Mouse (Mus musculus): ENCODE data around the gene Adamts17. TPM values are rescaled to one million over a fixed set of nuclear protein-coding genes. Genes with fewer than 3 reads are reported as not detected.

Gene Adamts17
- total RNA-seq, 4 experiments from 2014 or later = 3.0 to 12.0 (median 5.2) TPM

DNA sequence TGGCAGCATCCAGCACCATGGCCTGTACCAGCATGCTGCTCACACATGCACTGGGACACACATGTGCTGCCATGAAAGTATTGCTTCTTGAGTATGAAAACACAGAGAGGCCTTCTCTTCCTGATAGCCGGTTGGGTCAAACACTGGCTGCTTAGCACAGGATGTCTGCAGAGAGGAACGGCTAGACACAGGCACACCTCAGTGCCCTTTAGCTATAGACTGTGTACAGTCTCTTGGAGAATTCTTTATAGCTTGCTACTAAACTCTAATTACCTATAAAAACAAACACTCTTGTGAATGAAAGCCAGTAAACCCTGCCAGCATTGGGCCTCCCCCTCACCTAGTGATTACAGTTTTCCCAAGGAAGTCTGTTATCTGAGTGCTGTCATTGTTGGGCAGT is 131.4 kb downstream of the Adamts17 start:
- DNase-seq = no peak

DNA sequence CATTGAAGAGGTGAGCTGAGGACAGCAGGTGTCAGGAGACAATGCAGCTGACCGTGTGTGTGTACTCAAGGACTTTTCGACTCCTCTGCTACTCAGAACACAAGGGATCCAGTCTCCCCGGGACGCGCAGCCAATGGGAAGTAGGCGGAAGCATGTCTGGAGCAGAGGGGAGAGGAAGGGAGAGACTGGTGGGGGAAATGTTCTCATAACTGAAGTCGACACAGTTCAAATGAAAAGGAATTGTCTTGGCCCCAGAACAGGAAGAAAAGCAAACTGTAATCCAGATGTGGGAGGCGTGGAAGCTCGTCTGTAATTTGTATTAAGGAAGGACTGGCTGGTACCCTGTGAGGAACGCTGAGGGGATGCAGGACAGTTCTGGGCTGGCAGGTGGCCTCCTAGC is 135.3 kb downstream of the Adamts17 start:
- DNase-seq = no peak

DNA sequence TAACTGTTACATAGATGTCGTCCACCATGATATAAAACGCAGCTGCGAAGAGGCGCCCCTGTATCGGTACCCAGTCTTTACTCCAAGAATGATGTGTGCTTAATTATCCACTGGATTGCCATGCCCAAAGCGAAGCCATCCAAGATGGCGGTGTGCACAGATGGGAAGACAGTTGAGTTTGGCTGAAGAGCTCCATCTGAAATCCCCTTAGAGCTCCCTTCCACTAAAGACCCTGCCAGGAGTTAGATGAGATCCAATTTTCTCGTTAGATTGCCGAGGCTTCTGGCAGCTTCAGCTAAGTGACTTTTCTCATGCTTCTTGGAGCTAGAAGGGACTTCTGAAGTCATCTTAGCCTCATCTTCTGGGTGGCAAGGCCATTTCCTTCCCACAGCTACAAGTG is 136.8 kb downstream of the Adamts17 start:
- DNase-seq = no peak

DNA sequence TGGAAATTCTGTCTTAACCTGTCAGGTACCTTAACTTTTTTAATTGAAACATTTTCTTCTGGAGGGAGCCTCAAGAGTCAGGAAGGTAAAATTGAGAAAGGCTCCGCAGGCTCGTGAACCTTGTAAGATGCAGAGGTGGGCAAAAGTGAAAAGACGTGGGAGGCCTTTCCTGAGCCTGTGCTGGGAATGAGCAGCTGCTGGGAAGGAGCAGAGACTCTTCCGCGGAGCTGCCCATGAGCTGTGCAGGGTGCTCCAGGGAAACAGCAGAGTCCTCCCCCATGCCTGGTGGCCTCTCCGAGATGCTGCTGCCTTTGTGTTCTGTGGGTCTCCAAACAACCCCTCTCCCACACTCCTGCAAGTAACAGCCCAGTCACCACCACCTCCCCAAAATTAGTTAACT is 142.1 kb downstream of the Adamts17 start:
- no peak for DNase-seq

DNA sequence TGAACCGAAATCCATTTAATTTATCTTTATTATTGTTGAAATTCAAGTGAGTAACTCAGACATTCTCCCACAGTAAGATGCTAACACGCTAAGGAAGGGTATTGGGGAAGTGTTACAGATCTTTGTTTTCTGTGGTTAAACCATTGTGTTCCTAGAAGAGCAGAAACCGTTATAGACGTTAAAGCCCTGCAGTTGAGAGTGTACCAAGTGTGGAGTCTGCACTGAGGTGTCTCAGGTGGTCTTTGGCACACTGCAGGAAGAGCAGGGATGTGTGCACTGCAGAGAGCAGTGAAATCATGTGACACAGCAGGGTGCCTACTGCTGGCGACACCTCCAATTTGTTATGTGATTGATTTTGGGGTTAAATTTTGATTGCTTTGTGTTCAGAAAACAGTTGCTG is 142.5 kb downstream of the Adamts17 start:
- DNase-seq = no peak

DNA sequence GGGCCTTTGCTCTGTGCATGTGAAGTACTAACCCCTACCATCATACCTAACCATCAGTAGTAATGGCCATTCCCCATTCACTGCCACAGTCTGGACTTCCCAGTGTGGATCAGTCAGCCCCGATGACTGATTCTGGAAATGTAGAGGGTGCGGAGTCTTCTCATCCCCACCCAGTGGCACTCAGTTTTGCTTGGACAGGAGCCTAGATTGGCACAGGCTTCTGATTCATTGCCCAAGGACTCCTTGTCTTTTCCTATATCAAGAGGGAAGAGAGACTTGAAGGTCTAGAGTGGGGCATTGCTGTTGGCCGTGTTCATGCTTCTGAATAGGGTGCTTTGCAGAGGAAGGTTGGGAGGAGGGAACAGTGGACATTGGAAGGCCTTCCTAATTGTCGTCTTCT is 148.1 kb downstream of the Adamts17 start:
- peak; percentile 19 for DNase-seq

DNA sequence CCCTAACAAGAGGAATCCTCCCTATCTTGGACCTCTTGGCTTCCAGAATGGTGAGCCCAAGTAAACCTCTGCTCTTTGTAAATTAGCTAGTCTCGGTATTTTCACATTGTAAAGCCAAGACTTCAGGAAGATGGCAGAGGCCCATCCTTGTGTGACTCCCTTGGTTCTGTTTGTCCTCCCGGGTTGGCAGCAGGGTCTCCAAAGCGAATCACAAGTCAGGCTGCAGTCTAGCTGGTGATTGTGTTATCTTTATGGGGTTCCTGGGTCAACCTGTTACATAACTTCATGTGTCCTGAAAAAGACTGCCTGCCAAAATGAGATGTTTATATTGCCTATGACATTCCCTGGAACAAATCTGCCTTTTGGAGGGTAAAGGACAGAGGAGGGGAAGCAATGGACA is 148.9 kb downstream of the Adamts17 start:
- DNase-seq = no peak

DNA sequence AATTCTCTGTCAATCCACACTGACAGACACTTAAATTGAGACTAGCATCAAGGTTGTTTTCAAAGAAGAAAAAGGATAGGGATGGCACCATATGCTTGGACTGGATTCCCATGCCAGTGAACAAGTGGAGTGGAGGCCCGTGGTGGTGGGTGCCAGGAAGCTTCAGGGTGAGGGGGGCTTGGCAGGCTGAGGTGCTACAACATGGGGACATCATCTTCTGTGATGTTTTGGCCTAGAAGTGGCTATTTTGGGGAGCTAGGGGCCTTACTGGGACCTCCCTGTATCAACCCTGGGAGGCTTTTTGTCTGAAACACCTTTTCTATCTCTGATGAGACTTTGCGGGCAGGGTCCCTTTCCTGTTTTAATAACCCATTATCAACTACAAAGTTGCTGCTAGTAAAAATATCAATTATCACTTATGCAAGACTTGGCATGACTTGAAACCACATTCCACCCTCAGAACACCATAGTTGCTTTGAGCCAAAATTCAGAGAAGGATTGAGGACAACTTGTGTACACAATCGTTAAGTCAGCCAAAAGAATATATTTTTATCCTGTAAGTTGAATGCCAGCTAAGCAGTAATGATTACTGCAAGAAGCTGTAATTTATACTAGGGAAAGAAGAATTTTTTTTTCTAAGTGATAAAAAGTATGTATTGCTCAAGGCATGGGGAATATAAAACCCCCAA is 150.0 kb downstream of the Adamts17 start:
- DNase-seq = no peak

DNA sequence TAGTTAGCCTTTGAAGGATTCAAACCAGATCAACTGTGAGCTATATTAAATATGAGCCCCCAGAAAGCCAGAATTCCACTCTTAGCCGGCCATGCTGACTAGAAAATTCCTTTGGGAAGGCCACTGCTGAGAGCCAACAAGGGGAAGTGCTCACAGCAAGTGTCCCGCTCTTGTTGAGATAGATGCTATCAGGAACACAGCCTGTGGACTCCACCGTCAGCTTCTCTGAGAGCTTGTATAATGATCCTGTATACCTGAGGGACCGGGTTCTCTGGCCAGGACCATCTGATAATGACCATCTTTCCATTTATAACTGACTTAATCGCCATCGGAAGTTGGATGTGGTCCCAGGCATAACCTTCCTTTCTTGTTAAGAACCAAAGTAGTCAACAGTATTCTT is 159.3 kb downstream of the Adamts17 start:
- DNase-seq = no peak

DNA sequence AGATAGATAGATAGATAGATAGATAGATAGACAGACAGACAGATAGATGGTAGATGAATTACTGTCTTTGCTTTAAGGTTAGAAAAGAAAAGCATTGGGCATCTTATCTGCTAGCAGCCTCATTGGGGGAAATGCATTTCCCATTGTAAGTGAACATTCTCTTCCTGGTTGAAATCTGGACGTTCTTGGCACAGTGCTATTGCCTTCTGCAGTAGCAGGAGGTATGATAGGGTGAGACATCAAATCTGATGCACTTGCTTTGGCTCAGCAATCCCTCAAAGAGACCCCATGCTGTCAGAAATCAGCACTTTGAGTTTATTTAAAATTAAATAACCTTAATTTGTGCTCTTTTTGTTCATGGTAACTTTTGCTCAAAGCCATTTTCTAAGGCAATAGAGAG is 164.1 kb downstream of the Adamts17 start:
- no peak for DNase-seq

DNA sequence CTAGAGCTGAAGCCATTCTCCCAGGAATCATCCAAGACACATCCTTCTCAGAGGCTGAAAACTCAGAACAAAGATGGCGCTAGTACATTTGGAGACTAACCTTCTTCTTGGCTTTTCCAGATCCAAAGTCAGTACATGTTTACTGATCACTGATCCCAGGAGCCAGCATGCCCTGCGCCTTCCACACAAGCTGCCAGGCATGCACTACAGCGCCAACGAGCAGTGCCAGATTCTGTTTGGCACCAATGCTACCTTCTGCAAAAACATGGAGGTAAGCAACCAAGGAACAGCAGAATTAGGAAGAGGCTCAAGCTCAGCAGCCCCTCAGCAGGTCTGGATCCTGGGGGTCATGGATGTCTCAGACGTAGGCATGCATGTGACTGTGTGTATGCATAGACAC is 164.7 kb downstream of the Adamts17 start:
- no peak for DNase-seq

DNA sequence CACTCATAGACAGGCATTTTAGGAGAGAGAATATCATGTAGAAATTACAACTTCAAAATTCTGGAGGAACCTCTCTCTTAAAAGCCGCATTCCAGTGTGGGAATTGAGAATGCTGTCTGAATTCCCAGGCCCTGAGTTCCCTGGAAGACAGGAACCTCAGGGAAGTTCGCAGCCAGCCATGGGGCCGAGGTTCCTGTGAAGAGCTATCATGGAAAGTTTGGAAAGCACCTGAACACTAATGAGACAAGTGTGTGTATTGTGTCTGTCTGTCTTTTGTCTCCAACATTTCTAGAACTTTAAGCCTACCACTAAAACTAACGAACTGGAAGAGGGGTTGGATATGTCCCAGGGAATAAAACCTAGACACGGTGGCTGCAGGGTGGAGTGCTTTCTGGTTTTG is 170.3 kb downstream of the Adamts17 start:
- no peak for DNase-seq

DNA sequence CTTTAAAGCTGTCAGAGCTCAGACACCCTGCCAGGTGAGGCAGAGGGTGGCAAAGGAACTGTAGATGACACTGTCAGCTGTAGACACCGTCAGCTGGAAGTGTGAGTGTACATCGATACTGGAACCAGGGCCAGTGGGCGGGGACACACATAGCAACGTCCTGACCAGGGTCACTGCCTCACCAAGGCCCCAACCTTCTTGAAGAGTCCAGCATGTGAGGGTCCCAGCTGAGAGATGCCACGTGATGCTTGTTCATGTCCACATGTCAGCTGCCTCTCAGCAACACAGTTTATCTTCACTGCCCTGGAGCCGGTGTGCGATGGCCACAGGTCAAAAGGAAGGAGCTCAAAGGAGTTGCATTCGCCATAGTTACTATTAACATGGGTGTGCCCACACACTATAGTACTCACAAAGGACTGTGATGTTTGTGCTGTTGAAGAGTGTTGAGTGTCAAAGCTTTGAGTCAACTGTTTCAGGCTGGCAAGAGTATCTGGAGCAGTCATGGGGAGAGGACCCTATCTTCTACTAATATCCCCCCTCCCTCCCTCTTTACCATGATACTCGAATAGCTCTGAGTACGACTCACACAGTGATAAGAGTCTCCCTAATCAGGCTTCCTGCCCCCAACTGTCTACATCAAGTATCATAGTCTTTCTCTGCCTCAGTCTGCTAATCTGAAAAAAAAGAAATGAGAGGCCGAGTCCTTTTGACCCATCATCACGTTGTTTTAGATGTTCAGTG is 172.6 kb downstream of the Adamts17 start:
- no peak for DNase-seq

DNA sequence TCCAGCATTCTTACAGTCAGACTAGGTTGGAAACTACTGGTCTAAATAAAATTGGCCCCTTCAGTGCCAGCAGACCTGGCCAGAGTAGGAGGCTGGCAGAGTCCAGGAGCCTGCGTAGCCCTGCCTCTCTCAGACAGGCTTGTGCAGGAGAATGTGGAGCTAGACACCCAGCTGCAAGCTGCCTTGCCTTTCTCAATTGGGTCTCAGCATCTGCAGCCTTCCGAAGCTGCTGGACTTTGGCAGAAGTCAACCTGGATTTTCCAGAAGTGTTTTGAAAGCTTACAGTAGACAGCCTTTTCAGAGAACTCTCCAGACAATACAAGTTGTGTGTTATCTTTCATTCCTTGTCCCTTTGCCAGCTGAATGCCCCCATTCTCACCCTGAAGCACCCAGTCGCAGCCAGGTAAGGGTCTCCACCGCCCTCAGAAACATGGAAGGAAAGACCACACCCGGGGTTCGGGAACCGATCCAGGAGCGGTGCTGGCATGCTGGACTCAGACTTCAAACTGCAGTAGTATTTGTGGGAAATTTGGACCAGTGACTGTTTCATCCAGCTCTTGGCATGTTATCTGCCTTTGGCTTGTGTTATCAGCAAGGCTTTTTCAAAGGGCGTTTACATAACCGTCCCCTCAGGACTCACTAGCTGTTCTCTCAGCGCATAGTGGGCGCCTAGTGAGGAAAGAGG is 173.8 kb downstream of the Adamts17 start:
- peak; percentile 64 for DNase-seq

DNA sequence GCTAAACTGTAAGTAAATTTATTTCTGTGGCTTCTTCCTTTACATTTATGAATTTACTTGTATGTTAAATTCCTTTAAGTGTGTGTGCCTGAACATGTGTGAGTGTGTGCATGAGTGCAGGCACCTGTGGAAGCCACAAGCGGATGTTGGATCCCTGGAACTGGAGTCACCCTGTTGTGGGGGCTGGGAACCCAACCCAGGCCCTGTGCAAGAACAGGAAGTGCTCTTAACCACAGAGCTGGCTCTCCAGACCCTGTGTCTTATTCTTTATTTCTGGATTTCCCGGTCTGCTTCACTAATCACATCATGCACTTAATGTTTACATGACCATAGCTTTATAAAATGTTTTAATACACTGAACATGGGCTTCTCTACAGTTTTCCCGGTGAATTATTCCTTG is 180.4 kb downstream of the Adamts17 start:
- no peak for DNase-seq

DNA sequence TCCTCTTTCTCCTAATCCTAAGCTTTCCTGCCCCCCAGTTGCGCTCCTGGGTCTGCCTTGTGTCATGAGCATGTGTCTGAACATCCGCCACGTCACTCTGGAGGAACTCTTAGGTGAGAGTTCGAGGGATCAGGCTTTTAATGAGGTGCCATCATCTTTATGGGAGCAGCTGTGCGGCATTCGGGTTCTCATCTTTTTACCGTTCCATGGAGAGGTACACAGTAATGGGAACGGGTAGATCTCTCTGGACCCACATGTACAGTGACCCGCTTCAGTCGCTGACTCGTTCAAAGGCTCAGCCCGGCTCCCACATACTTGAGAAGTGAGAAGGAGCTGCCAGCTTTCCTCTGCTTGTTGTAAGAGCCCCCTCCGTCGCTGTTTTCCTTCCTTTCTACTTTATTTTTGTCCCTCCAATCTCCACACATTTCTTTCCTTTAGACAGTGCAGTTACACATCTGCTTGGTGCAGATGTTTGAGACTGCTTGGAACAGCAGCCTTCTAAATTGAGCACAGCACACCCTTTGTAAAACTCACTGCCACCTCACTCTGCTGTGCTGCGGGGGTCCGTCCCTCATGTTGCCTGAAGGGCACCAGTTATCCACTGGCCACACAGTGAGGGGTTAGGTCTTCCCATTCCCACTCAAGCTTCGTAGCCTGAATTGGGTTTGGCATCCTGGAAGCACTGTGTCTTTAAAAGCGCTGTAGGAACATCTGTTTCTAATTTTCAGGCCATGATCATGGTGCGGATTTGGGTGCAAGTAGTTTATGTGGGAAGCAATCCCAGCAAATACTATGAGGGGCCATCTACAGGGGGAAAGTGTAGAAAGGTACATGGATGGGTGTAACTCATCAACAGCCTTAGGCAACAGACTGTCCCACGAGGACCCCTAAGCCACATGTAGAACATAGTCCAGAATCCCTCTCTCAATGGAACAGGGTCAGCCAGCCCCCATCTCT is 186.9 kb downstream of the Adamts17 start:
- no peak for DNase-seq

DNA sequence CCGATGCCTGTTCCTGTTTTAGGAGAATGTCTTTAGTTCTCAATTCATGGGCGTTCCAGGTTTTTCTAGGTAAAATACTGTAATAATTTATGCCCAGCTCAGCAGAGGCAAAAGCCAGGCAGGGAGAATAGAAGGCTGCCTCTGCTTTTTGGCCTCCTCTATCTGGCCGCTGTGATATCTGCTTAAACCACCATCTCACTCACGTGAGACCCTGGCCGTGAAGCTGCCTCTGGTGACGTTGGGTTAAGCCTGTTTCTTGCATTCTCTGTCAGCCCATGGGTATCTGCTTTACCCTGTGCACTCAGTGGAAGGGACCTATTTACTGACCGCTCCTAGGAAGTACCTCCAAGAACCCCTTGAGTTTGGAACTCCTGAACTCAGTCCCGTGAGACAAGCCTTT is 187.7 kb downstream of the Adamts17 start:
- no peak for DNase-seq

DNA sequence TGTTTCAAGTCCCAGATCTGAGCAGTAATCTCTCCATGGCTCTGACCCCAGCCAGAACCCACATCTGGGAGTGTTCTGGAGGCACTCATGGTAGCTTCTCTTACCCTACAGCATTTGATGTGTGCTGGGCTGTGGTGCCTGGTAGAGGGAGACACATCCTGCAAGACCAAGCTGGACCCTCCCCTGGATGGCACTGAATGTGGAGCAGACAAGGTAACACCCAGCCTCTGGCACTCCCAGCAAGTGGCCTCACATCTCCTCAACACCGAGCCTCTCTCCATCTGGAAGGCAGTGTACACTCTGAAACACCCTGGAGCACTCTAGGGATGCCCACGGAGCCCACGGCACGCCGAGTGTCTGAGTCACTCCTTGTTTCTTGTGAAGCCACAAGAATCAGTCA is 188.2 kb downstream of the Adamts17 start:
- DNase-seq = no peak

DNA sequence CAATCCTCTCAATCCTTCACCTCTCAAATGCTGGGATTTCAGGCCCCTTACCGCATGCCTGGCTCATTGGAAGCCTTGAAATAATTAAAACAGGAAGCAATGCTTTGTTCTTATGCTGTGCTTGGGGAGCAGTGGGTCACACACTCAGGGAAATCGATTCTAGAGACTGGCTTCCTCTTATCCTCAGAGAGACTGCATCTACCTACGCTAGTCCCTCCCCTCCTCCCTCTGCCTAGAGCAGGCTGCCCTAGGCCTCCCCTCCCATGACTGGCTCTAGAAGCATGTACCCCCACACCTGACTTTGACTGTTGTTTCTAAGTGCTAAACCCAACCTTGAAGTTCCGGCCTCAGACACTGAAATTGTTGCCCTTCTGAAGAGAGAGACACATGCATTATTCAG is 189.4 kb downstream of the Adamts17 start:
- no peak for DNase-seq

DNA sequence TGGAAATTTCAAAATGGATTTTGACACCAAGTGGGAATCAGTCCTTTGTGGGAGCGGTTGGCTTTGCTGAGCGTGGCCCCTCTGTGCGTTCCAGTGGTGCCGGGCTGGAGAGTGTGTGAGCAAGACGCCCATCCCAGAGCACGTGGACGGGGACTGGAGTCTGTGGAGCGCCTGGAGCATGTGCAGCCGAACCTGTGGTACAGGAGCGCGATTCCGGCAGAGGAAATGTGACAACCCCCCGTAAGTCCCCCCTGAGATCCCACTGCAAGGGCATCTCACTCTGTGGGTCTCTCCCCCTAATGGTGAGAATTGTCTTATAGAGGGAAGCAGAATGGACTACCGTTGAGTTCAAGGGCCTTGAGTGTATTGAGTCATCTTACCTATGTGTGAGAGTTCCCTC is 189.9 kb downstream of the Adamts17 start:
- no peak for DNase-seq

DNA sequence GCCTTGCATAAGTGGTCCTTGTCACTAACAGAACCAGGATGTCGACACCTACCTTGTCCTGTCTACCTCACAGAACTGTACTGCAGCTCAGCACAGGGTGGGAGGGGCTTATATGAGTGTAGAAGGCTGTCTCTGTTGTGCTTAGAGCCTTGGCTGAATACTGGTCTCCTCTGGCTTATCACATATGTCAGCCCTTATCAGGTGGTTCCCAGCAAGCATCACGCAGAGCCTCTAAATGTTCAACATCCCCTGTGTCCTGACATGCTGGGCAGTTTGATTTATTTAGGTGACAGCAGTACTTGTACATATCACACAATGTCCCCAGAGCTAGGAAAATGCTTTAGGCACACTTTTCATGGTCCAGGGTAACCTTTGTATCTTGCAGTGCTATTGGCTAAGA is 191.7 kb downstream of the Adamts17 start:
- no peak for DNase-seq

DNA sequence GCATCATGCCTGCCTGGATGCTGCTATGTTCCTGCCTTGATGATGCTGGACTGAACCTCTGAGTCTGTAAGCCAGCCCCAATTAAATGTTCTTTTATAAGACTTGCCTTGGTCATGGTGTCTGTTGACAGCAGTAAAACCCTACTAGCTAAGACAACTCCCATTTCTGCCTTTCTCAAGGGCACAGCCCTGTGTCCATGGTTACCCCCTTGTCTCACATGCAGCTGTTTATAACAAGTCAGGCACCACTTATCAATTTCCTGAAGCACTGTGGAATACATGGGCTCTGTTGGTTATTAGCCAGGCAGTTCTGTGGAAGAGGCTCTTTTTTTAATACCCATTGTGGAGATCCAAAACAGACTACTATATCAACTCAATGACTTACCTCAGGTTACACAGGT is 193.1 kb downstream of the Adamts17 start:
- no peak for DNase-seq

DNA sequence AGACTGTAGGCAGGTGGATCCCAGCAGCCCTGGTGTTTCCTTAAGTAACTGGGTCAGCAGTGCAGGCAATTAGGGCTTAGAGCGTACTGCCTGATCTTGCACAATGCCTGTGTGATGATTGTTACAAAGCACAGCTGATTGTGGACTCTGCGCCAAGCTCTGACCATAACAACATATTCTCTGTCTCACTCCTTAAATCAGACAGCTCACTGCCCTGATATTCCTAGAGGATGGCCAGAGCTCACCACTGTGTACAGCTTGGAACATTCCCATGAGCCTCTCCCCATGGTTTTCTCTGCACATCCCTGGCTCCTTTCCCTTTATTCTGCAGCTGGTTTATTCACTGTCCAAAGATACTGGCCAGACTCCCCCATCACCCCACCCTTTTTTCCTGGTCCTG is 194.8 kb downstream of the Adamts17 start:
- DNase-seq = no peak
